Mouse (Mus musculus) left cerebral cortex, adult 9 months (tissue): Measurements from ENCODE around the gene Ifi47.

Experiments
- DNase-seq, 2 experiments: peaks; one replicate each; pipeline ENCODE4 v3.0.0; 2022; ENCODE audit warnings: low spot score in 2 of 2

The Ifi47 gene

DNA sequence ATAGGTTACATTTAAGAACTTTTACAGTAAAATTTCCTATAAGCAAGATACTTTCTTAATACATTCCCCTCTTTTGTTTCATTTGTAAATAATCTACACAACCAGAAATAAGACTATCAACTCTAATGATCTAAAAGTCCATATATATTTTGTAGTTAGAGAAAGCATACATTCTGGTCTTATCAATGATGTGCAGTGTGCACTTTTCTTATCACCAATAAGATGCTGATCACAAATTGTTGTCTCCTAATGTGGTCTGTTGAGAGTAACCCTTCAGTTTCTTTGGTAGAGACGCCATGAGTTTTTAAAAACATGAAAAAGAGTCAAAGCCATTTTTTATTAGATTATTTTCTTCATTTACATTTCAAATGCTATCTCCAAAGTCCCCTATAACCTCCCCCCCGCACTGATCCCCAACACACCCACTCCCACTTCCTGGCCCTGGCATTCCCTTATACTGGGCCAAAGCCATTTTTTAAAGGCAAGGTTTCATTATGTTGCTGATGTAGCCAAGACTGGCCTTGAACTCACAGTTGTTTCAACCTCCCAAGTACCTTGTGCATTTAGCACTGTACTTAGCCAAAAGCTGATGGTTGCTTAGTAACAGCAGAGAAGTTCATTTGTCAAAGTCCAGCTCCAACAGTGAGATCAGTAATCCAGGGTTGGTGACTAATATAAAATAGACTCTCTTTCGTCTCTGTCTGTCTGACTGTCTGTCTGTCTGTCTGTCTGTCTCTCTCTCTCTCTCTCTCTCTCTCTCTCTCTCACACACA, 13.5 kb downstream of the Ifi47 start:
- no peak for DNase-seq

DNA sequence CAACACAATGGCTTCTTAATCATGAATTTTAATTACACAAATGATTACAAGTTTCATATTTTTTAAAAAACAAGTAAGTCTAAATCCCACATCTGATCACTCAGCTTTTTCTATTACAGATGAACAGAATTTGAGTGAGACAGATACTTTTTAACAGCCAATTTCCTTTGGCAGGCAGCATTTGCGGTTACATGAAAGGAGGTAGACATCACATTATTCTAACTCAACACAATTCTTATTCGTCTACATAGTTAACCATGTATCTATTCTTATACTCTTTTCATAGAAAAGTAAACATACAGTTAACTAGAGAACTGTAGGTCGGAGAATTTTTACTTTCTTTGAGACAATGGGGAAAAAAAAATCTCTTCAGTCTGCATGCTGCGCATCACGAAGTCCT, 14.2 kb downstream of the Ifi47 start:
- no peak for DNase-seq

DNA sequence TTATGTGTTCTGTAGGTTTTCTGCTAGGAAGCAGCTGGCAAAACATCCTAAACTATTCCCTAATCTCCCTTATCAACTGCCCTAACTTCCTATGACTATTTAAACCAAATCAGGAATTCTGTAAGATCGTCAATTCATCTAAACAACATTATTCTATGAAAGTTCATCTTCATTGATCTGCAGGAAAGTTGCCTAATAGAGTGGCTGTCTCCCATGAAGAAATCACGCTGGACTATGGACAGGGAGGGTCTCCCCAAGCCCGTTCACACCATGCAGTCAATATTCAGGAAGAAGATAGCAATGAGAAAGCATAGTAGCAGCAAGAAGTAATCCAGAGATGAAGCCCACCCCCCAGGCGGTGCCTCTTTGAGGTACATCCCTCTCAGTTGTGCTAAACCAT, 14.8 kb downstream of the Ifi47 start:
- no peak for DNase-seq

DNA sequence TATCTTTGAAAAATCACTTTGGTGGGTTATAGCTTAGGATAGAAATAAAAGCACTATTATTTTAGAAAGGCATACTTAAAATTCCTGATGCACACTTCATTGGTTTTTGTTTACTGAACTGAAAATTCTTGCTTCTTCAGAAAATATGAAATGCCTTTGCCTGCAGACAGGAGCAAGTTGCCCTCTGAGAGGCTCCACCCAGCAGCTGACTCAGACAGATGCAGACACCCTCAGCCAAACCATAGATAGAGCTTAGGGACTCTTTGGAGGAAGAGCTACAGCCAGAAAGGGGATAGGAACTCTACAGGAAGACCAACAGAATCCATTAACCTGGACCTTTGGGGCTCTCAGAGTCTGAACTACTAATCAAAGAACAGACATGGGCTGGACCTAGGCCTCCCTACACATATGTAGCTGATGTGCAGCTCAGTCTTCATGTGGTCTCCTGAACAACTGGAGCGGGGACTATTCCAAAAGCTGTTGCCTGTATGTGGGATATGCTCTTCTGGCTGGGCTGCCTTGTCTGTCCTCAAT, 15.7 kb downstream of the Ifi47 start:
- no peak for DNase-seq

DNA sequence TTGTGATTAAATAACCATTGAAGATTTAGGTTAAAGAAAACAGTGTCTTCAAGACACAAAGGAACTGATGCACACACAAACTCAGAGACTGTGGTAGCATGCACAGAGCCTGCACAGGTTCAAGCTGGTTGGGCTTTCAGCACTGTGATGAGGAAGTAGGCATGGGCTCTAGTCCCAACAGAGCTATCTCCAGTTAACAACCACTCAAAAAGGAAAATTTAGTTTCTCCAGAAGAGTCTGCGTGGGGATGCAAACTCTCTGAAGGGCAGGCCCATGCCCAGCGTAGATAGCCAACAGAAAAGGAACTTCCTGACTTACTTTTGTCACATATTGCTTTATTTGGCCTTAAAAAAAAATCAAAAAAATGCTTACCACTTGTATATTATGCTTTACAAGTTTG, 16.4 kb downstream of the Ifi47 start:
- no peak for DNase-seq

DNA sequence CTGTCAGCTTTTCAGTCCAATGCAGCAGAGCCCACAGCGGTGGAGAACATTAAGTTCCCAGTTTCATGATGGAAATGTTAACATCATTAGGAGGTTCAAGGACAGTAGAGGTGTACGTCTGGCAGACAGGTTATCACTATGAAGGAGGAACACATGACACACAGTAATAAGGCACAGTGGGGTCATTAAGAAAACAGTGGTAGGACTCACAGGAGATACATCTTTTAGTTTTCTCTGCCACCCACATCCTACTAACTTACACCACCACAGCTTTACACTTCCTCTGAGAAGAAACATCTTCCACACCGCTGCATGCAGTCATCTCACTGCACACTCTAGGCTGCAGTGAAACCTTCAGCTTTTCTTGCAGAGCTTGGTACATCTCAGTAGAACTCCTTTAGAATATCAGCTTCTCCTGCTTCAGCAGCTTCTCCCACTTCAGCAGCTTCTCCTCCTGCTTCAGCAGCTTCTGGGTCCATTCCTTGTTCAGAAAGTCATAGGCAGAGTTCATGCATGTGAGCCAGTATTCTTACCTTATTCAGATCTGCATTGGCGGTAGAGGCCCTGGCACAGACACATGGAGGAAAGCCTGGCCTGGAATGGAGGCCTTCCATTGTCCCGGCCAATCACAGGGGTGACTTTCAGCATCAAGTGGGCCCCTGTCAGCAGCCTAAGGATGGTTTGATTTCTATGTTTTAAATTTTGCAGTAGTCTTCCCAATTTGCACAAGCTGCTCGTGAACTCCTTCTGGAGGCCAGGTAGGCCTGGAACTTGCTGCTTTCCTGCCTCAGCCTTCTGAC, 17.7 kb downstream of the Ifi47 start:
- no peak for DNase-seq

DNA sequence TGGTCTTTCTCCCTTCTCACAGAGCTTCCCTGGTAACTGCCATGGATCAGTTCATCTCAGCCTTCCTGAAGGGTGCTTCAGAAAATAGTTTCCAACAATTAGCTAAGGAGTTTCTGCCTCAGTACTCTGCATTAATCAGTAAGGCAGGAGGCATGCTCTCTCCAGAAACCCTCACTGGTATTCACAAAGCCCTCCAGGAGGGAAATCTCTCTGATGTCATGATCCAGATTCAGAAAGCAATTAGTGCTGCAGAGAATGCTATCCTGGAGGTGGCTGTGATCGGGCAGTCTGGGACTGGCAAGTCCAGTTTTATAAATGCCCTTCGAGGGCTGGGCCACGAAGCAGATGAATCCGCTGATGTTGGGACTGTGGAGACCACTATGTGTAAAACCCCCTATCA, 19.0 kb downstream of the Ifi47 start:
- no peak for DNase-seq

DNA sequence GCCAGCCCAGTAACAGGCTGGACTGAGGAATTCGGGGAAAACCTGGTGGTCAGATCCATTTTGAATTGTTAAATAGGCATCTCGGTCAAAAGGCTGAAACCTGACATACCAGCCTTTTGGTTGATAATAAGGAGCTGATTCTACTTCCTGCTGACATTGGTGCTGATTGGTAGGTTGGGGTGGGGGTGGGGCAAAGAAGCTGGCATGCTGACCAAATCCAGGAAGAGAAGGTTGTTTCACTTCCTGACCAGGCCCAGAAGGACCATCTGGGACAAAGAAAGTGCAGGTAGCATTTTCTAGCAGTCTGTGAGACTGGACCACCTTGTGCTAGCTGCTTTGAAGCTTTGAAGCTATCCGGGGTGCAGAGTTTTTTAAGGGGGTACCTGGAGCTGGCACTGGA, 24.0 kb downstream of the Ifi47 start:
- no peak for DNase-seq

DNA sequence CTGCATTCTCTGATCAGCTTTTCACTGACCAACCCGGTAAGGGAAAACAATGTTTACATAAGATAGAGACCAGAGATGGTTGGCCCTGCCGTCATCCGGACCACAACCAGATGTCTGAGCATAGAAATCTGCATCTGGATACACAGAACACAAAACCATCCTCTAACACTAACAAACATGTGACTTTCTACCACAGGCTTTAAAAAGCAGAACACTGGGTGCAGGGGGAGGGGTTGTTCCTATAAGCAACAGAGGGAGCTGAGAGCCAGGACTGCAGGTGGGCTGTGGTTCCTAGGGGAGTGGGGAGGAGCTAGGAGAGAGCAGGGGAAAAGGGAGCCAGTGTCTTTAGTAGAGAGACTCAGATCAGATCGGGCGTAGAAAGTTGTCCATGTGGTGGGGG, 25.1 kb downstream of the Ifi47 start:
- DNase-seq = no peak

DNA sequence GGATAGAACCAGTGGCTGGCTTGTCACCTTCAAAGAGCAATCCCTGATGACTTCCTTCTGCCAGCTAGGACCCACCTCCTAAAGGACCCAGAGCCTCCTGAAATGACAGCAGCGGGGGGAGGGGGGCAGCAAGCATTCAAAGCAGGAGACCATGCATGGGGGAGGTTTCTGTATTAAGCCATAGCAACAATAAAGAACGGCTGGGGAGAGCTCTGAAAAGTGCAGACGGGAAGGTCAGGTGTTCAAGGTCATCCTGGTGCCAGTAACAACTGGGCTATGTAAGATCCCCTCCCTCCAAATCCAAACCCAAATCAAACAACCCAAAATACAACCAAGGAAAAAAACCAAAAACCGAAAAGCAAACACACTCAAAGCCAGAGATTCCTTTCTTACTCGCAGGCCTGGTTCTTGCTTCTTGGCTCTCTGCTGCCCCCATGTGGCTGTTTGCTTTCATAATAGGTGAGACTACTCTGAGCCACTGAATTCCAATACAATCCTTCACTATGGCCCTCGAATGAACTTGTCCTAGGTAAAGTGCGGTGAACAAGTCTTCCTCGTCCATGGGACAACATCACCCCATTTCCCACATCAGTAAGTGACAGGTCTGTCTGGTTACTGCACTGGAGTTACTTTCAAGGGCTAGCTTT, 26.8 kb downstream of the Ifi47 start:
- DNase-seq = peak; percentile 22 to 89

DNA sequence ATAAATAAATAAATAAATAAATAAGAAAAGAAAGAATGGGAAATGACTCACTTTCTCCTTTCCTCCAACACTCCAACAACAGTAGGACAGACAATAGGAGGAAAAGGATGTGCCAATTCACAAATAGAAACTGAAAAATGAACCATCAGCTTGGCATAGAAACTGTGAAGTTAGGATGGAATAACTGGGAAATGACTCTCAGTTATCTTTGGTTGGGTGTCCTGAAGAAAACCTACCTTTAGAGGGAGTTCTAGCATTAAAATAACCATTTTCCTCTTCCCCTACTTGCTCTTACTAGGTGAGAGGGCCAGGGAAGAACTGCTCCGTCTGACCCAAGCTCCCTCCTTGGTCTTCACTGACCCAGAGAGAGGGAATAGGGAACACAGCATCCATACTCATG, 29.4 kb downstream of the Ifi47 start:
- no peak for DNase-seq

DNA sequence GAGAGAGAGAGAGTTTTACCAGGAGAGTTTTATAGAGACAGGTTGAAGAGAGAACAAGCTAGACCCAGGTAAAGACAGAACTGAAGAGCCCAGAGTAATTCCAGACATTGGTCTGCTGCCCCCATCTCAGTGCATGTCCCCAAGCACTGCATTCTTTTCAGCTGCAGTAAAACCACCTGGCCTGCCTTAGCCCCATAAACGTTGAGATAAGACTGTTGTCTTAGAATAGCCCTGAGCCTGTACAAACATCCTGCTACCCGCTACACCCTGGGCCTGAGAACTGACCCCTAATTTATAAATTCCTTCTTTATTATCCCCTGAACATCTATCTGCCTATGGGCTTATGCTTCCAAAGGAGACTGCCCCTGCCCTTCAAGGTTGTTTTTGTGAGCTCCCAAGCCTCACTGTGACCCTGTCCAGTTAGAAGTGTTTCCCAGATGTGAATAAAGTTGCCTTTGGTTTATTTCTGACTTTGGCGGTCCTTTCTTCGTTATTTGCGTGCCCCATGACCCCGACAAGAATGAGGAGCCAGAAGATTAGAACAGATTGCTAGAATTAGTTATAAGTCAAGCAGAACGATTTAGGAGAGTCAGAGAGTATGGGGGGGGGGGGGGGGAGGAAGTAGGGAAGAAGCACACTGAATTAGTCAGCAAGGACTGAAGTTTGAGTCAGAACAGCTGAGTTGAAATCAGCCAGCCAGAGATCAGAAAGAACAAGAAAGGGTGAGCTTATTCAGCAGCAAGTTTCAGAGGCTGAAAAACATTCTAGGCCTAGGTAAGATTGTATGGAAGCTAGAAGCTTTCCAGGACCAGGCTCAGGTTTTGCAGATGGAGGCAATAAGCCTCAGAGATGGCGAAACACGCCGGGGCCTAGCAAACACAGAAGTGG, 31.5 kb downstream of the Ifi47 start:
- no peak for DNase-seq

DNA sequence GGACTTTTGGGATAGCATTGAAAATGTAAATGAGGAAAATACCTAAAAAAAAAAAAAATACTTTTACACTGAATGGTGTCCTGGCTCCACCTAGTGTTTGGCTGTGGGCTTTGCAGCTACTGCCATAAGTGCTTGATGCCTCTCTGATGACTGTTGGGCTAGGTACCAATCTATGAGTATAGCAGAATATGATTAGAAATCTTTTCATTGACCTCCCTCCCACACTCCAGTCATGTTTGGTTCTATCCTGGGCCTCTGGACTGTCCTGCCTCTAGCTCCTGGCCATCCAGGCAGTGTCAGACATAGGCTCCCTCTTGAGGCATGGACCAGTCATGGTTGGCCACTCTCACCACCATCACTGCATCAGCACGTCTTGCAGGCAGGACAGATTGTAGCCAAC, 32.4 kb downstream of the Ifi47 start:
- peak in 1 of 2 experiments; percentile 29 for DNase-seq

DNA sequence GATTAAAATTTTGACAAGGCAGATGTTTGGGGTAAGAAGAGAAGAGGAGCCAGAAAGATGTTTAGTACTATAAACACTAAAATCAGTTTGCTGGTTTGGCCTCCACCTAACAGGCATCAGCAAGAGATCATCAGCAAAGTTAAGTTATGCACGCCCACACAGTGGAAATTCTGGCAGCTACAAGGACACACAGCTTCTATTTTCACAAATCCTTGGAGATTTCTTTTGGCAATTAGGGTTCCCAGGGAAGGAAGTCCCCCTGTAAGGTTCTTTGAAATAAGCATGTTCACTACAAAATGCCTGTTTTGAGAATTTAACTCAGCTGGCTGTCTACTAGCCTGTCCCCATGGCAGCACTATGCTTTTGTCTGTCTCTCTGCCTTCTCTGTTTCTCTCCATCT, 34.6 kb downstream of the Ifi47 start:
- DNase-seq = peak in 1 of 2 experiments; percentile 13

DNA sequence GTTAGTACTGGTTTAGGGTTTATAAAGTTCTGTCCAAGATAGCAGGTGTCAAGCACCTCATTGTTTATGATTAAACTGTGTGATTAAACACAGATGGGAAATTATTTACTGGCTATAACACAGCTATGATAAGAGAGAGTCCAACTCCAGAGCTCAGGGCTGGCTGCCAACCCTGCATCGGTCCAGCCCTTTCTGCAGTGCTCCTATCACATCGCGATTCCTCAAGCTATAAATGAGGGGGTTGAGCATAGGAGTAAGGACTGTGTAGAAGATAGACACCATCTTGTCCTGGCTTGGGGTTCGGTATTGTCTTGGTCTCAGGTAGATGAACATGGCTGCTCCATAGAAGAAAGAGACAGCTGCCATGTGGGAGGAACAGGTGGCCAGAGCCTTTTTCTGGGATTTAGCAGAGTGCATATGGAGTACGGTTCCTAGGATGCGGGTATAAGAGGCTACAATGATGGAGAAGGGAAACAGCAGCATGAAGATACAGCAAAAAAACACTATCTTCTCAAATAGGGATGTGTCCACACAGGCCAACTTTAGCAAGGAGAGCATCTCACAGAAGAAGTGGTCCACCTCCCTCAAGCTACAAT, 36.3 kb downstream of the Ifi47 start:
- peak in 1 of 2 experiments; percentile 59 for DNase-seq

DNA sequence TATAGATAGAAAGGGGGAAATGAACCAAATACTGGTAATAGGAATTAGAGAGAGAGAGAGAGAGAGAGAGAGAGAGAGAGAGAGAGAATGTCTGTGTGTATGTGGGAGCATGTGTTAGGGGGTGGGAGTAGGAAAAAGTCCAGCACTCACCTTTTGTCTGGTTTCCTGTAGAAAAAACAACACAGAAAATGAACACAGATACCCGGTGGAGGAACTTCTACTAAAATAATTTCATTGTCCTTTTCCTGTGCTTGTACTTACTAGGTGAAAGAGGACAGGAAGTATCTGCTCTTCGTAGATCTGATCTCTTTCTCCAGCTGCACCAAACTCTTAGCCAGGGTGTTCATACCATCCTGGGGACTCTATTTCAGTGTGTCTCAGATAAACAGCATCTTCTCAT, 37.8 kb downstream of the Ifi47 start:
- no peak for DNase-seq

DNA sequence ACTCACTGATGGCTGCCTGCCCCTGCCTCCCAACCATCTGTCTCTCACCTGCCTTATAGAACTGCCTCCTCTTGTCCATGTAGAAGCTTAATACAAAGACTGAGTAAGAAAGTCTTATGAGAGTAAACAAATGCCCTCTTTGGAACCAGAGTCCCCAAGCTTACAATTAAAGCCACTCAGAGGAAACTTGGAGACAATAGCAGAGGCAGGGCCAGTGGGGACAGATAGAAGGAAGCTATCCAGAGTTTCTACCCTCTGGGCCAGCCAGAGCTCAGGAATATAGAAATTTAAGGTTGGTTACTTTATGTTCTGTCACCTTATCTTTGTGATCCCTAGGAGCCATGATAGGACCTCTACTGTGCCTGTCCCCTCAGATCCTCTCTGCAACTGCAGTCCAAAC, 38.4 kb downstream of the Ifi47 start, which contains the start of gene Olfr1396:
Gene Olfr1396, minus strand, starts transcription at position 101 of the 400 bp plus-strand sequence.
- no peak for DNase-seq

DNA sequence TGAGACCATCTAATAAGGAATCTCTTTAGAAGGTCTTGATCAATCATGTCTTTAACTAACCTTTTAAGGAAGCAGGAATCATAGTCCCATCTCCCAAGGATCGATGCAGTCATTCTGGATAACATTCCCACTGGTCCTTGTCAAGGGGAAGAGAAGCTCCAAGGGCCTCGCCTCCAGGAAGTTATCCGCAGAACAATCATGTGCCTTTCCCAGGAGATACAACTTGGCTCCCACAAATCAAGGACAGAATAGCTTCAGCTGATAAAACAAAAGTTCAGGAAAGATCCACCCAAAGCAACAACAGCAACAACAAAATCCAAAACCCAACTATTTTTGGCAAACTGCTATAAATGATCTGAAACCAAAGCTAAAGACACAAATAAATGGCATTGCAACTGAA, 43.2 kb downstream of the Ifi47 start:
- DNase-seq = no peak

DNA sequence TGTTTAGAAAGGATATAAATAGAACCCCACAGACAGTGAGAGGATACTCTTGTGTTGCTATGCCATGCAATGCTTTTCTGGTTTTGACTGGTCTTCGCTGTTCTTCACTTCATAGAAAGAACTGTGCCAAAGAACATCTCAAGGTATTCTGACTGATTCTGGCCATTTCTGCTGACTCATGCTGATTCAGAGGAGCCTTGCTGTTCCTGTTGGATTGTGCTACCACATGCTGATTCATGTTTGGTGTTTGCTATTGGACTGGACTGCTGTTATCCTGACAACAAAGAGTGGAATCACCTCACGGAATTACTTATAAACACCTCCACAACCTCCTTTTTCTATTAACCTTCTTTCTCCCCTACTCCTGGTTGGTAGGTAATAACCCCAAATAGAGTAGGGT, 47.8 kb downstream of the Ifi47 start:
- DNase-seq = no peak

DNA sequence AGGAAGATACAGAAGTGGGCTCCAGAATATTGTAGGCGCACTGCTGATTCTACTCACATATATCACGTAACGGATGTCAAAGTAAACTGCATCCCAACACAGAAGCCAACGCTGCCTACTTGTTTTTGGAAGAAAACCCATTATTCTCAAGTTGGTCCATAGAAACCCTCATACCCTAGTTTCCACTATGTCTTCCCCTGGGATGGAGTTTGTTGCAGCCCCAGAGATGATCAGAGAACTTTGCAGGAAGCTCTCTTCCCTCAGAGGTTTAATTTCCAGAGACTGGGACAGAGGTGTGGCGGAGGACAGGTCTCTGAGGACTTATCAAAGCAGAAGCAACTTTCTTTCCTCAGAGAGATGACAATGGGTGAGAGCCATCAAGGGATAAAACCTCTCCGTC, 65.6 kb downstream of the Ifi47 start, which contains the start of gene Olfr1395:
Gene Olfr1395, plus strand, starts transcription at position 301 of the 400 bp plus-strand sequence.
- DNase-seq = no peak
